Mouse (Mus musculus): ENCODE measurements around the gene Cela3b.

The Cela3b gene

GRCm38 (mm10) chr4:137430502-137430901 is at the start of gene Cela3b:
Cela3b (minus strand) TSS chr4:137430540.
- no peak for DNase-seq (ENCODE audit: low read depth, low spot score)

DNA sequence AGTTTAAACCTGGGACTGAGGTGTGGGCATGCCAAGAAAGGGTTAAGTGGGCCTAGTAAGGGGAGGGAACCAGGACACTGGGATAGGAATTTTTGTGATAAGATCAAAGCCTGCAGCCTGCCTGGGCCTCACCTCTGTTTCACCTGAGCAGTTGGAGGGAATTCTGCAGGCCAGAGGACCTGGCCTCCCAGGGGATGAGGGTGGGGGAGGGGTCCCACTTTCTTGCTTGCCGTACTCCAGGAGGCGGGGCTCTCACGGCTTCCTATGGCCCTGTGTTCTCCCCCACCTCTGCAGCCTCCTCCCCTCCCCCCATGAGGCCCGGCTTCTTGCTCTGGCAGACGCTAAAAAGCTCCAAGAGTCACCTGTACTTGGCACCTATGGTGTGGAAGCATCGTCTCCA is 49.4 kb upstream of the Cela3b start:
- DNase-seq (ENCODE audit: low read depth, low spot score) = no peak

GRCm38 (mm10) chr4:137478306-137478705 is 48.0 kb upstream of the Cela3b start:
- DNase-seq (ENCODE audit: low read depth, low spot score) = no peak

- no peak for DNase-seq (ENCODE audit: low read depth, low spot score)
Measured at GRCm38 (mm10) chr4:137477611-137478010, 47.3 kb upstream of the Cela3b start.

- no peak for DNase-seq (ENCODE audit: low read depth, low spot score)
Measured at GRCm38 (mm10) chr4:137476761-137477237, 46.5 kb upstream of the Cela3b start.

DNA sequence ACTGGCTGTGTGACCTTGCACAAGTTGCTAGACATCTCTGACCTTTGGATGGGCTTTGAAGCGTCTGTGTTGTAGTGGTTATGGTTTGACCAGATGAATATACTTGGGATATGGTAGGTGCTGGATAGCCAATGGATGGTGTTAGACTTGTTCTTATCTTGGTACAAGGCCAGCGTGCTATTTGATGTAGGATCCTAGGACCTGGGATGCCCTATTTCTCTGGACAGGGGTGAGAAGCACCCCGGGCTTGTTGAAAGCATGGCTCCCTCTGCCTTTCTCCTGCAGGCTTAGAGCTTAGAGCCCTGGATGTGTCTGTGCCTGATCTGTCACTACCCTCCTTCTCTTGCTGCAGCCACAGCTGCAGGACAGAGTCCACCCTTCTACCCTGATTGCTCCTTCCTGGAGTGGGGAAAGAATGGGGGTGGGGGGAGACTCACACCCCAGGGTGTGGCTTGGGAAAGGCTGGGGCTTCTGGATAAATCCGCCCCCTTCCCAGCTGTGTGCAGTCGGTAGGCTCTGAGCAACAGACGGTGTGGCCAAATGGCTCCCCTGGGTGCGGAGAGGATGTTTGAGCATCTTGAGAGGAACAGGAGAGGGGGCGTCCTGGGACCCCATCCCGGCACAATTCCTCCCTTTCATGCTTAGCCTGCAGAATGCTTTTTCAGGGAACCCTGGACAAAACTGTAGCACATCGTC is 45.9 kb upstream of the Cela3b start:
- peak; percentile 42 for DNase-seq (ENCODE audit: low read depth, low spot score)

- DNase-seq (ENCODE audit: low read depth, low spot score) = no peak
Measured at GRCm38 (mm10) chr4:137475271-137476050, 45.1 kb upstream of the Cela3b start.

GRCm38 (mm10) chr4:137474694-137475093 is 44.4 kb upstream of the Cela3b start:
- DNase-seq (ENCODE audit: low read depth, low spot score) = no peak

GRCm38 (mm10) chr4:137473701-137474388 is 43.5 kb upstream of the Cela3b start:
- no peak for DNase-seq (ENCODE audit: low read depth, low spot score)

DNA sequence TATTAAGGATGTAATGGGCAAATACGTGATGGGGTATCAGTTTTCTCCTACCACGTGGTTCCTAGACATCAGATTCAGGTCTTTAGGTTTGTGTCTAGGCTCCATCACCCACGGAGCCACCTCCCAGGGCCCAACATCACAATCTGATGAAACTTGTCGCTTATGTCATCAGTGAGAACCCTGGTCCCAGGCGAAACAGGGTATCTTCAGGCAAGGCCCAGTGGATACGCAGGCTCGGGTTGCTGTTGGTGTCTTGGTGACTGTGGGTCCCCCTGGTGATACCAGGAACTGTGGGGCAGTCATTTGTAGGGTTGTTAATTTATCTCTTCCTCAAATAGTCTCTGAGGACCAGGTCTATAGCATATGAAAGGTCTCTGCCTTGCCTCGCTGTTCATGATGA is 42.9 kb upstream of the Cela3b start:
- no peak for DNase-seq (ENCODE audit: low read depth, low spot score)

DNA sequence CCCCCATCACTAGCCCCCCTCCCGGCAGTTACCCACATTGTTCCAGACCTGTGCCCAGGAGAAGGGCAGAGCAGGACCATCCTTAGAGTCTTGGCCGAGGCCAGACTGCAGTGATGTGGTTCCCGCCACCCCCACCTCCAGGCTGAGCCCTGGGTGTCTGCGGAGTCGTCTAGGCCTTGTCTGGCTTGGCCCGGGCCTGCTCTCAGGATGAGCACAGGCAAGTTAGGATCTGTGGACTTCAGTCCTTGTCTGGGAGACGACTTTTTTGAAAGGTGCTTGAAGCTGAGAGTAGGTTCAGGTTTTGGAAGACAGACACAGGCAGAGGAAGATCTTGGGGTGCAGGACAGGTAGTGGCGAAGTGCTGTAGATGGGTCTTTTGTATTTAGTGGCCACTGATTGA is 41.0 kb upstream of the Cela3b start:
- DNase-seq (ENCODE audit: low read depth, low spot score) = no peak

GRCm38 (mm10) chr4:137470701-137471317 is 40.5 kb upstream of the Cela3b start:
- DNase-seq (ENCODE audit: low read depth, low spot score) = no peak

DNA sequence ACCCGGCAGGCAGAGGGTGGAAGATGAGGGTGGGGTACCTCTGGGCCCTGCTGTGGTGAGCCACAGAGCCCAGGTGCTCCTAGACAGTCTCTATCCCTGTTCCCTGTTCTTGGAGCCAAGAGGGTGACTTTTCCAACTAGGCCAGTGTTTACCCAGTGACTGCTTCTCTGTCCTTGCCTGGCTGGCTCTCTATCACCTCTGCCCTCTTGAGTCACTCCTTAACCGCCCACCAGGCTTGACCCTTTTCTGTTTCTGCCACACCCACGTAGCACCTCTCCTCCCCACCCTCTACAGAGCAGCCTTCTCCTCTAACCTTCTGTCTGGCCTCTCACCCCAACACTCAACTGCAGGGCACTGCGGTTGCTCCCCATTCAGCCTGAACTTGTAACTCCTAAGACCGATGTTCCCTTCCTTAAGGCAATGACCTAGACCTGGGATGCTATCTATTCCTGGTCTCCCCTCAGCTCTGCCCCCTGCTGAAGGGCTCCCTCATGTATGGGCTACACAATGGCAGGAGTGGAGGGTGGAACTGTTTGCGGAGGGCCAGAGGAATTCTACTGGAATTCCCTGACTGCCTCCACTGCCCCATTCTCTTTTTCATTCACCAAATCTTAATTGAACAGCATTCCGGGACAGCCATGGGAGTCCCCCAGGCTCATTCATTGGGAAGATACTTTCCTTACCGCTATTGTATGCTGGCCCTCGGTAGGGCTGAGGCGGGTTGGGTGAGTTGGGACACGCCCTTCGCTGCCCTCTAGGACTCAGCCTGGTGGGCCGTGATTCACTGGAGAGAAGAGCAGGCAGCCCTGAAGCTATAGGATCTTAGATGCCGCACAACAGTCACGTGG is 39.7 kb upstream of the Cela3b start:
- DNase-seq (ENCODE audit: low read depth, low spot score) = no peak

DNA sequence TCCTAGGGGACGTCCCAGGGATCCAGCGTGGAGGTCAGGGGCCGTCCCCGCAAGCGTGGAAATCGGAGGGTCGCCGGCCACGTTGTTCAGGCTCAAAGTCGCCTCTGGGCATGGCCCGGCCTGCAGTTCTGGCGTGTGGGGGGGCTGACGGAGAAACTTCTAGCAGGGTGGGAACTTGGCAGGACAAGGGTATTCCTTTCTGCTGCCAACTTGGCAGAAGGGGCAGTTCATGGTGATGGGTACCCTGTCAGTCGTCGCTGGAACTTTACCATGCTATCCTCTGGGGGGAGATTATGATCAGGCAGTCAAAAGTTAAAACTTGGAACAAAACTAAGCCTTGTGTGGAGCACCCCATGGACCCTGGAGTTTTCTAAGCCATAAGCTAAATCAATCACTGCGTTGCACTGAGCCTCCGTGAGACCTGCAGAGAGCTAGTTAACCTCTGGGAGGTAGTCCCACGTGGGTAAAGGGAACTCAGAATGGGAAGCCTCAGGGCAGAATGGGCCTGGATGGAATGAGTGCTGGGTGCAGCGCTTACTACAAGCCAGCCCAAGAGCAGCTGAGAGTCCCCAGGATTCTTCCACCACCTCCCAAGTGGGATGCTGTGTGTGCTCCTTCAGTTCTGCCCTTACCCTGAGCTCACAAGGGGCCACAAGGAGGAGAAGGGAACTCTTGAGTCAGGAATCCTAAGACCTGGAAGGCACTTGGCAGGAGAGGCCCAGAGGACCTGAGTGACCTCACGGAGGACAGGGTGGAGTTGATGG is 38.9 kb upstream of the Cela3b start:
- no peak for DNase-seq (ENCODE audit: low read depth, low spot score)

DNA sequence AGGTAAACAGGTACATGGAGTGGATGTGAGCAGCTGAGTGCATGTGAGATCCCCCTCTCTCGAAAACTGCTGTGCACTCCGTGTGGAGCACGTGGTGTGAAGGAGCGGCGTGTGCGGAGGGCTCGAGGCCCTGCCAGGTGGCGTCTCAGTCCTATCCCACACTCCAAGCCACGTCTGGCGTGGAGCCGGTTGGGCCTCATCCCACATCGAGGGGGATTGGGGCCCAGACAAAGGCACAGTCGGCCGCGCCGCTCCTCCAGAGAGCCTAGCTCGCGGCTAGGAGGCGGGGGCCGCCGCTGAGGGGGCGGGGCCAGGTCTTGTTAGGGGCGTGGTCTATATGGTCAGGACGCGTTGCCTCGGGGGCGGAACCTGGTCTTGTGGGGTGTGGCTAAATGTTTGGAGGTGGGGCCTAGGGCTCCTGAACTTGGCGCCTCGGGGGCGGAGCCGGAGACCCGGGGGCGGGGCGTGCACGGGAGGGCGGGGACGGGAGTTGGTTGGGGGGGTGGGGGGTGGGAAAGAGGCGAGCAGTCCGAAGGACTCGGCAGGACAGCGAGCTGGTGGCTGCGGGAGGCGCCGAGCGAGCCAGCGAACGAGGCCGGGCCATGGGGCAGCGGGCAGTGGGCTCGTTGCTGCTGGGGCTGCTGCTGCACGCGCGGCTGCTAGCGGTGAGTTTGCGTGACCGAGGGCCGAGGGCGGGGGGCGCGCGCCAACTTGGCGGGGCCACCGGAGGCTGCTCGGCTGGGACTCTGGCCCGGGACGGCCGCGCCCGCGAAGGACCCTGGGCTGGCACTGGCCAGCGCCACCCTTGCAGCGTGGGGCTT is 38.1 kb upstream of the Cela3b start, which contains the start of gene Hspg2:
Hspg2 (plus strand) TSS at position 510 of the 821 bp plus-strand sequence.
- DNase-seq (ENCODE audit: low read depth, low spot score) = peak; percentile 18

GRCm38 (mm10) chr4:137467525-137467924 is 37.2 kb upstream of the Cela3b start:
- no peak for DNase-seq (ENCODE audit: low read depth, low spot score)

- DNase-seq (ENCODE audit: low read depth, low spot score) = no peak
Measured at GRCm38 (mm10) chr4:137466991-137467390, 36.7 kb upstream of the Cela3b start.

- DNase-seq (ENCODE audit: low read depth, low spot score) = no peak
Measured at GRCm38 (mm10) chr4:137465125-137465787, 34.9 kb upstream of the Cela3b start.
